Mouse (Mus musculus) neutrophil, adult 5-6 weeks (primary cell): ENCODE measurements around the gene Polr2a. TPM values are rescaled to one million over a fixed set of nuclear protein-coding genes. Genes with fewer than 3 reads are reported as not detected.
"Not testable (repeated sequence)": the region's sequence is repeated elsewhere in the genome, so short reads cannot be mapped to it uniquely, and the experiment has no call there.

Experiments
- ATAC-seq: fragments of 151-379, 151-347 bp; 2 replicates; pipeline ENCODE4 v1.8.0; 2017; ENCODE audit warnings: mild to moderate bottlenecking, moderate TSS enrichment; ENCODE audit not compliant: insufficient number of reproducible peaks, poor library complexity, low FRiP score, severe bottlenecking; ENCODE audit errors: extremely low read depth
- total RNA-seq: library from RNA; stranded (forward); fragments of 200-1000 nt; gene quantifications from 2 replicates; pipeline ENCODE4 v1.2.3, GENCODE M21; 2017

The Polr2a gene
- total RNA-seq, 1 experiment from 2014 or later: 40.2 TPM

DNA sequence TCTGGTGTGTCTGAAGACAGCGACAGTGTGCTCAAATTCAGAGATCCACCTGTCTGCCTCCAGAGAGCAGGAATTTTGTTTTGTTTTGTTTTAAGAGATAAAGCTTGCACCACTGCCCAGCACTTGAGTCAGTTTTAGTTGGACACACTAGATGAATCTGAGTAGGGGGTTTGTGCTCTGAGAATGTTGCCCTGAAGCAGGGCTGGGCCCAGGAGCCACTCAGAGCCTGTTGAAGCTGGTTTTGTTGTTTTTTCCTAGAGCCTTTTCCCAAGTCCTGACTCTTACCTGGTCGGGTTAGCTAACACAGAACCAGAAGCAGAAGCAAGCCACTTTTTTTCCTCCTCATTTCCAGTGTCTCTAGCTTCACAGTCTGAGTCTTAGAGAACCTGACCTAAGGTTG, 47.4 kb downstream of the Polr2a start:
- ATAC-seq: no peak

DNA sequence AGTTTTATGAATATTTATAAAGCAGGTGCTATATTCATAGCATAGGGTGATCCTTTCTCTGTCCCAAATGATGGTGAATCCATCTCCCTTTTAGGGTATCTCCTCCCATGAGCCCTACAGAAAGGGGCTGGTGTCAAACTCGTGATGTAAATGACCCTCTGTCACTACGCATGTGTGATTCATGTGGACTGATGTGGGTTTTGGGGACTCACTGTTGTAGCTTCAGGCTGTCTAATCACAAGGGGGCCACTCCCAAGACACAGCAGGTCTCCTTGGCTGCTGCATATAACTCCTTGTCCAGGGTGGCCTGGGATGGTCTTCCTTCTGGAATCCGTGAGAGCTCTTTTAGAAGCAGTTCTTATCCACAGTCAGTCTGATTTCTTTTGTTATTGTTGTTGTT, 48.0 kb downstream of the Polr2a start:
- no peak for ATAC-seq

DNA sequence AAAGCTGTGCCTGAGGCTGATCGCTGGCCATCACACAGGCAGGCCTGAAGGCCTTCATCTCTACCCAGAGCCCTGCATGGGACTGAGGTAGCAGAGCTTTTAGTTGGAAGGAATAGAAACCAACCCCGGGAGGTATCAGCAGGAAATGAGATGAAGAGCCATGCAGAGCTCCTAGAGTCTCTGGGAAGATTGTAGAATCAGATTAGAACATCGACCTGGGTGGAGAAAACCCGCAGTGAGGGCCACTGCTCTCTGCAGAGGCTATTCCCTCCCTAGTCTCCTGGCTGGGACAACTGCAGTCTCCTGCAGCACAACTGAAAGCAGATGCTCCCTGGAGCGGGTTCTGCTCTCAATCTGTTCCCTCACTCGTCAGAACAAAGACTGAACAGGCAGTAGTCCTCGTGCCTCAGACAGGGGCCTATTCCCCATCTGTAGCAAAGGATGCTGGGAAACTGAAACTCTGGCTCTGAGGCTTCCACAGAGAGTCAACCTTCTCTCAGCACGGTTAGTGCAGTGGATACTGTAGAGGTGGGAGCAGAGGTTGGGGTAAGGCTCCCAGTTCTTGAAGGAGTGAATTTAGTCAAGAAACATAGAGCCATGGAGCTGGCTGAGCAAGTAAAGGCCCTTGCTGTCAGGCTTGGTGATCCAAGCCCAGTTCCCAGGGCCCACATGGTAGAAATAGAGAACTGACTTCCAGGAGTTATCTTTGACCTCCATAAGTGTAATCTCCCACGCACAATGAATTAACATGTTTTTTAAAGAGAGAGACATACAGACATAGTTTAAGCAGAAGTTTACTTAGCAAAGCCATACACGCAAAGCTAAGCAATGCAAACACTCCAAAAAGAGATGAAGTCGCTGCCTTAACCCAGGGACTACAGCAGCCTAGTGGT, 48.6 kb downstream of the Polr2a start:
- no peak for ATAC-seq

DNA sequence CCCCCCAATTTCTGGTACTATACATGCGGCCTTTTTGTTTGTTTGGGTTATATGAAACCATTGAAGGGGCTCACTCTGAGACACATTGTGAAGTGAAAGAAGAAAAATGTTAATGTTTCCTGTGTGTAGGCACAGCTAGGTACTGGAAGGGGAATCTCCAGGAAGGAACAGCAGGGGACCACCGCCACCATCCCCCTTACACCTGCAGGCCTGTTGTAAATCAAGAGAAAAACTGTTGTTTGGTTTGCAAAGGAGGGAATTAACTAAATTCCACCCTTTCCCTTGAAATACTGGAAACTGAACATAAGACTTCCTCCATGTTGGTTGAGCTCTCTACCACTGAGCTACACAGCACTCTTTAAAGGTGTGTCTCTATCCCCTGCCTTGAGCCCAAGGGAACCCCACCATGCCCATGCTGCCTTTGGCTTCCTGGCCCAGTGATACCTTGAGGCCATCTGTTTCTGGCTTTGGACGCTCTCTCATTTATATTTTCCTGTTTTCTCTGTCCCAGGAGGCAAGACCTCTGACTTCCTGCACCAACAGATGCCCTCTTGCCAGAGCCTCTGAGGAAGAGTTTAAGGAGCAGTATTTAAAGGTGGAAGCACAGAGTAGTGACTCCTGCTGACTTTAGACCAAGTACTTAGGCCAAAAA, 49.7 kb downstream of the Polr2a start:
- no peak for ATAC-seq

DNA sequence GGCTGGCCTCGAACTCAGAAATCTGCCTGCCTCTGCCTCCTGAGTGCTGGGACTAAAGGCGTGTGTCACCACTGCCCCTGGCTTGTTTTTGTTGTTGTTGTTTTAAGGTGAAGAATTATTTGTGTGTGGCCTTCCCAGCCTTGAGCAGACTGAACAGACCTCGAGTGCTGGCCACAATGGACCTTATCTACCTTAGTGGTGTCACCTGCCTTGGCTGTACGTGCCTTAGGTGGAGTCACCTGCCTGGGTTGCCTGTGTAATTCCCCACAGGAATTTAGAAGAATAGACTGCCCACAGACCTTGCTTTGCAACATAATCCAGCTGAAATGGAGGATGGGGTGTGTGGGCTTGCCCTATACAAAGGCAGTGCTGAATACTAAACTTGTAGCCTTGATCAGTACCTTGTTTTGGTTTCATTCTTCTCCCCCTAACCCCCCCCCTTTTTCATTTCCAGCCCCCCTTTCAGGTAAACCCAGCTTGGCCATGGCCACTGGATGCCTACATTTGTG, 50.5 kb downstream of the Polr2a start:
- ATAC-seq: no peak

DNA sequence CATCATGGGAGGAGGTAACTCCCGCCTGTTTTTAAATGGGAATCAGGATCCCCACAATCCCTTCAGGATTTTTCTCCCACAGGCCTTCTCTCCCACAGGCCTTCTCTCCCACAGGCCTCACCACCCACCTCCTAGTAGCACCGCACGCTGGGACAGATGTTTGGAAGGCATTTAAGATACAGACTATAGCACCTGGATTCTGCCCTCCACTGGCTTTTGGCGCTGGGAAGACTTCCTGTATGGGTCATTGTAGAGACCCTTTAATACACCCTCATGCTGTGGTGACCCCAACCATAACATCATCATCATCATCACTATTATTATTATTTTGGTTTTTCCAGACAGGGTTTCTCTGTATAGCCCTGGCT, 51.0 kb downstream of the Polr2a start:
- ATAC-seq: no peak

DNA sequence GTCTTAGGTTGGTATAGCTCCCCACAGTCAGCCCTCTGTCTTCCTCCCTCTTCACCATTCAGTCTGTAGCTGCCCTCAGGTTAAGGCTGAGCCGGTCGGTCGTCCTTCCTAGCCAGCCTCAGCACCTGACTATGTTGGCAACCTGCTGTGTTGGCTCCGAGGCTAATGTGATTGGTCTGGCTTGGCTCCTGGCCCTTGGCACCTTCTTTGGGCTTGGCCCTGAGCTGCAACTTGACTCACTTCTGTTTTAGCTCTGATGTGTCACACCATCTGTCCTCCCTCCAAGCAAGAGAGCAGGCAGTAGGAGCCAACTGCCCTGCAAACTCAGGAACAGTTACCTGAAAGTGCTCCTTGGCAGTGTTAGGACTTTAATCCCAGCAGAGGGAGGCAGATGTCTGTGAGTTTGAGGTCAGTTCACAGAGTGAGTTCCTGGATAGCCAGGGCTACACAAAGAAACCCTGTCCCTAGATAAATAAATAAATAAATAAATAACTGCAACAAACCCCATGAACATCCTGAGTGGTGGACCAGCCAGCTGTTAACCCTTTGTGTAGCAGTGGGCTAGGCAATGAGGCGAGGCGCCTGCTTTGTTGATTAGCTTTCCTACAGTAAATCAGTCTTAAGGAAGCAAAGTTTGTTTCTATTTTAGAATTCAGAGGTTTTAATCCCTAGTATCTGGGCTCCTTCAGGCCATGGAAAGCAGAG, 51.5 kb downstream of the Polr2a start:
- ATAC-seq: no peak

DNA sequence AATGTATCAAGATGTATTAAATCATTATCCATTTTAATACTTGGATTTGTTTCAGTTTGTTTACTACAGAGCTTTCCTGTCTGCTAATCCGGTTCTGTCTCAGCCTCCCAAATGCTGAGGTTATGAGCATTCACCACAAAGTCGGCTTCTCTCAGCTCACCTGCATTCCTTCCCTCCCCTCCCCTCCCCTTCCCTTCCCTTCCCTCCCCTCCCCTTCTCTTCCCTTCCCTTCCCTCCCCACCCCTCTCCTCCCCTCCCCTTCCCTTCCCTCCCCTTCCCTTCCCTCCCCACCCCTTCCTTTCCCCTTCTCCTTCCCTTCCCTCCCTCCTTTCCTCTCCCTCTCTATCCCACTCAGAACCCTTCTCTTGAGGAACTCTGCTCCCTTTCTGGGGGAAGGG, 53.8 kb downstream of the Polr2a start:
- no peak for ATAC-seq

DNA sequence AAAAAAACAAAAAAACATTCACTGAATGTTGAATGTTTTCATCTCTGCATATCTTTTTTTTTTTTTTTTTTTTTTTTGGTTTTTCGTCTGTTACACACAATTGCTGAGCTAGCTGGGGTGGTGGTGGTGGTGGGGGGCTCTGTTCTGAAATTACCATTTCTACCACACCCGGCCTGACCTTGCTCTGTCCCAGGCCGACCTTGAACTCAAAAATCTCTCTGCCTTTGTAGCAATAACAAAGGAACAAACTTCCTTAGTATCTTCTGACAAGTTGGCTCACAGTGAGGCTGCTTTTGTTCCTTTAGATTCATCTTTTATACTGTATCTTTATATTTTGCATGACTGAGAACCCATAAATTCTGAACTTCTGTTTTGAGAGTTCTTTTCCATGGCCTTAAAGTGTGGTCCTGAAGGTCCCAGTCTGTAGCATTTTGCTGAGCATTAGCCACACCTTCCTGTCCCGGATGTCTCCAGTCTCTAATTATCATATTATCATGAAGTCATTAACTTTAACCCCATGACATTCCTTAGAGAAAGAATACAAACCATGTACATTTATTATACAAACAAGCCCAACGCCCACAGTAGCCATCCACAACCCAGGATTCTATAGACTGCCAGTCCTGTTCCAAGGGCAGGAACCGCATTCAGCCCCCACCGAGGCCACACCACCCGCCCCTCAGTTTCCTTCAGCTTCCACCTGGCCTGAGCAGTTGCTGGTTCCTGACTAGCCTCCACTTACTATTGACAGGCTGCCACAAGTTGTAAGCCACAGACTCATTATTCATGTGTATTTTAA, 54.4 kb downstream of the Polr2a start:
- ATAC-seq: no peak

DNA sequence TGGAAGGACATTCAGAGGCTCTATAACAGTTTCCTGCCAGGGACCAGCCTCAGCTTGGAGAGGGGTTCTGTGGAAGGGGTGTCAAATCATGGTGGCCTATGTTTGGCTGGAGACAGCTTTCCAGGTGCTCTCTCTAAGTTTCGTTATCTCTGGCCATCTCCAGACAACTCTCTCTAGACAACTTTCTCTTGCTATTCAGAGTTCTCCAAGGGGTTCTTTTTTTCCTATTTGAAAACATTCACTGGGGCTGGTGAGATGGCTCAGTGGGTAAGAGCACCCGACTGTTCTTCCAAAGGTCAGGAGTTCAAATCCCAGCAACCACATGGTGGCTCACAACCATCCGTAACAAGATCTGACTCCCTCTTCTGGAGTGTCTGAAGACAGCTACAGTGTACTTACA, 55.1 kb downstream of the Polr2a start:
- ATAC-seq: not testable (repeated sequence)

DNA sequence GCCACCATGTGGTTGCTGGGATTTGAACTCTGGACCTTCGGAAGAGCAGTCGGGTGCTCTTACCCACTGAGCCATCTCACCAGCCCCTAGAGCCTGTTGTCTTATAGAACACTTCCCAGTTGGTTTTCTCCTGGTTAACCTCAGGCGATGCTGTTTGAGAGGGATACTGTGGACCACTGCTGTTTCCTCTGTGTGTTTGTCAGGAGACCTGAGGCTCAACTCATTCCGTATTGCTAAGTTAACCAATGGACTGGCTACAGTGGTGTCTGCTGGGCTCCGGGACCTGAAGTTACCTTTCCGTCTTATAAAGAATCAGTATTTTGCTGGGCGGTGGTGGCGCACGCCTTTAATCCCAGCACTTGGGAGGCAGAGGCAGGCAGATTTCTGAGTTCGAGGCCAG, 55.6 kb downstream of the Polr2a start:
- not testable (repeated sequence) for ATAC-seq

DNA sequence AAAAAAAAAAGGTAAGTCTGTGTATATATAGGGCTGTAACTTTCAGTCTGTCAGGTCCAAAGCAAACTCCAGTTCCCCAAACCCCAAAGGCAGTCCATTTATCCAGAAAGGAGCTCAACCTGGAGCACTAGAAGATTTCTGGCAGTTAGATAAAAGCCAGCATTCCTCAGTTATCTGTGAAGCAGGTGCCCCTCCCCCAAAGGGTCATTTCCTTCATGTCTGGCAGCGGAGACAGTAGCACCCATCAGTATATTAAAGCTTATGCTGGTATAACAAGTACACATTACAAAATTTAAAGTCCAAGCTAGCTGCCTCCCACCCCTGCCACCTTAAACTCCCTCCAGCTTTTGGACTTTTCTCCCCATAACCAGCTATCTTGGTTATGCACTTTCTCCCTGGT, 58.8 kb downstream of the Polr2a start:
- no peak for ATAC-seq

DNA sequence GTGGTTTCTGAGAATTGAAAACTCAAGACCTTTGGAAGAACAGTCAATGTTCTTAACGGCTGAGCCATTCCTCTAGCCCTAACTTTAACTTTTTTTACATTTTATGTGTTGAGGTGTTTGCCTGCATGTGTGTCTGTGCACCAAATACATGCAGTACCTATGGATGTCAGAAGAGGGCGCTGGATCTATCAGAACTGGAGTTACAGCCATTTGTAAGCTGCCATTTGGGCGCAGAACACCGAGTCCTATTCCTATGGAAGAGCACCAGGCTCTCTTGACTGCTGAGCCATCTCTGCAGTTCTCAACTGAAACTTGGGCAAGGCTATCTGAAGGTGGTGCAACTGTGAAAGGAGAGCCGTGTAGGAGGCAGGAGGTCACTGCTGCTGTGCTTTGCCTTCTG, 59.9 kb downstream of the Polr2a start:
- ATAC-seq: no peak

DNA sequence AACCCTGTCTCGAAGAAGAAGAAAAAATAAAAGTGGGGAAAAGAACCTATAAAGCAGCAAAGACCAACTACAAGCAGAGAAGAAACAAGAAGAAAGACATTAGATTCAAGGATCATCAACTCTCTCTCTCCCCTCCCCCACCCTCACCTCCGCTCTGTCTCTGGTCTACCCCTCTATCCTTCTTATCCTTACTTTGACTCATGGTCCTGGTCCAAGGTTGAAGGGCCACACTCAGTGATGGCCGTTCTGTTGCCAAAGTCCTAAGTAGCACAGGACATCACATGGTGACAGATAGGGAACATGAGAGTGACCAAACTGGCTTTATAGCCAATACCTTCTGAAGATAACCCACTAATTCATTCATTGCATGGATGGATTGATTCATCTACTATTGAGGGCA, 61.0 kb downstream of the Polr2a start:
- ATAC-seq: no peak

DNA sequence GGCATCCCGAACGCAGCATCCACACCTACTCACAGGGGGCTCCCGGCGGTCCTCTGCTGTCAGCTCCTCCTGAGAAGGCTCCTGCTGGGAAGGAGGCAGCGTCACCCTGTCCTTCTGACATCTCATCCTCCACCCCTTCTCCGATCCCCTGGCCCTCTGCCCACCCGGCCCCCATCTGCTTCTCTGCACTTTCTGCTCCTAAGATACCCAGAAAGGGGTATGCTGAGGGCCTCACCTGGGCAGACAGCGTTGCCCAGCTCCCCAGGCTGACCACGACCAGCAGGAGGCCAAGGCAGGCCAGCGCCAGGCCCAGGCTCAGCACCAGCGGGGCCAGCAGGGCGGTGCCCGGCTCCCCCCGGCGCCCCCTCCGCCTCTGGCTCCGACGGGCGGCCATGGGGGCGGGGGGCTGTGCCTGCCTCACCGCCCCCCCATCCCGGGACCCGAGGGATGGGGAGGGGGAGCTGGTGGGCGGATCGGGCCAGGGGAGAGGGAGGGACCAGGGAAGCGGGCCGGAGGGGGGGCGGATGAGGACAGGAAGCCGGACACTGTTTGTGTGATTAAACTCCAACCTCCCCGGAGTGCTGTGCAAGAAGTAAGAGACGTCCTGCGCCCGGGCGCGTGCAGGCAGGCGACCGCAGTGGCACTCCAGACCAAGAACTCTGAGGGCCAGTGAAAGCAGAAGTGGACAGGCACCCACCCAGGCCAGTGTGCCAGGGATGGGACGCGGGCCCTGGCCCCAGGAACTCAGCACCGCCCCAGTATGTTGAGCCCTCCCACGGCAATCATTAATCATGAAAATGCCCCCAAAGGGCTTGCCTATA, 62.9 kb downstream of the Polr2a start, which contains the start of the genes Tnfsf12 and Tnfsfm13:
Gene Tnfsf12, minus strand, starts transcription at position 489 of the 821 bp plus-strand sequence.
Gene Tnfsfm13, minus strand, starts transcription at position 738 of the 821 bp plus-strand sequence.
- ATAC-seq: 0 out of 2 replicates have a peak, but pooled peaks have one; percentile 34

DNA sequence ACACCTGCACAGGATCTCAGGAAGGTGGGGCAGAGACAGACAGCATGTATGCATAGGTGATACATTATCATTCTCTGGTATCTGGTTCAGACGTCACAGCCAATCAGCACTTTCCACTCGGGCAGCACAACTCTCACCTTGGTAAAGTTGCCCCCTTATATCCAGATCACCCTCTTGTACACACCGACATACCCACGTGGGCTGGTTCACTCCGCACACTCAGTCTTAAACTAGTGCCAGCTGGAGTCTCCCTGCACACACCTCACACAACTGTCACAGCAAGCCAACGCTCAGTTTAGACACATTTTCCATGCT, 63.4 kb downstream of the Polr2a start:
- ATAC-seq: no peak

DNA sequence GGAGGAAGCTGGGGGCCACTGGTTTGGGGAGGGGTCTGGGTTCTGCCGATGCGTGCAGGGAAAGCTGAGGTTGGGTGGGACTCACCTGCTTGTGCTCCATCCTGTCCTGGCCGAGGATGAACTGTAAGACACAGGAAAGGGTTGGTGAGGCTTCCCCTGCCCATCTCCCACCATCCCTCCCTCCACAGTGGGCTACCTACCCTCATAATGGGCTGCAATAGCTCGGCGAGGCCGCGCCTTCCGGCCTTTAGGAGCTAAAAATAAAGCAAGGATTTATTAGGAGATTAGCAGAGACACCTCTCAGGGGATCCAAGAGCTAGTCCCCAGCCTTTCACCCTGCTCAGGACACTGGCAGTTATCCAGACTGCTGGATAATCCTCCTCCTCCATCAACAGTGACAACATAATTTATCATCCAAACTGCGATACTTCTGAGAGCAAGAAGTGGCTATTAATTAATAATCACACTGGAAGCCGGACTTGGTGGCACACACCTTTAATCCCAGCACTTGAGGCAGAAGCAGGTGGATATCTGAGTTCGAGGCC, 64.9 kb downstream of the Polr2a start:
- ATAC-seq: no peak

DNA sequence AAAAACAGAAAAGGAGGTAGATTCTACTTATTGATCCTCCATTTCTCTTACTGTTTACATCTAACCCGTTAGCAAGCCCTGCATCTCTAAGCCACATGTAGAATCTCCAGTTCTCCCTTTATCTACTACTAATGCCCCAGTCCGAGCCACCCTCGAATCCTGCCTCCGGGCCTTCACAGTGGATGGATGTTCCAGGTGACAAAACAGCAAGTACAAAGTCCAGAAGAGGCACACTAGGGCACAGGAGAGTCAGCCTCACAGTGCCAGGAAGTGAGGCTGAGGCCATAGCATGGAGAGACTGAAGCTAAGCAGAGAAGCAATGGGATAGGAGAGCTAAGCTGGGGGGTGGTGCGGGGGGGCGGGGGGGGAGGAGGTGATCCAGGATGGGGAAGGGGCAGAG, 65.6 kb downstream of the Polr2a start:
- no peak for ATAC-seq
